Mouse (Mus musculus): ENCODE results near the gene Ercc4. TPM values are rescaled to one million over a fixed set of nuclear protein-coding genes. Genes with fewer than 3 reads are reported as not detected.
"Not testable (repeated sequence)": the region's sequence is repeated elsewhere in the genome, so short reads cannot be mapped to it uniquely, and the experiment has no call there.

Ercc4 gene
- polyA plus RNA-seq (2015; fragmentation: Nextera tagmentation; extraction: Ambion mirVana) = 12.1 and 13.9 TPM in 2 replicates

GRCm38 (mm10) chr16:13109156-13109989 is at the start of gene Ercc4:
Gene Ercc4 (plus strand): TSS chr16:13109684.
- H3K4me2 ChIP-seq = peak within 1 kb of the TSS; percentile 74
- H3K36me3 ChIP-seq (ENCODE audit: poor library complexity, severe bottlenecking) = peaks cover 18% of the 10 kb centered on the region
- no peaks in the 10 kb centered on the region for H3K27me3 ChIP-seq
- H3K9ac ChIP-seq = peak within 1 kb of the TSS; percentile 93
- peak; percentile 97 for ATAC-seq
- H3K9me3 ChIP-seq (replicated peaks) = no peaks in the 10 kb centered on the region
- H3K27ac ChIP-seq = peak within 1 kb of the TSS; percentile 86
- peaks cover 9% of the 10 kb centered on the region for H3K4me1 ChIP-seq
- under 1% methylated on average over 53 of the region's 53 CpGs for WGBS
- H3K4me3 ChIP-seq = peak within 1 kb of the TSS; percentile 66

- no peak overlapping the region for H3K9ac ChIP-seq
- H3K4me1 ChIP-seq = no peaks in the 10 kb centered on the region
- no peak overlapping the region for H3K4me3 ChIP-seq
- H3K36me3 ChIP-seq (ENCODE audit: poor library complexity, severe bottlenecking) = no peaks in the 10 kb centered on the region
- no peaks in the 10 kb centered on the region for H3K9me3 ChIP-seq (replicated peaks)
- no peak for ATAC-seq
- H3K27ac ChIP-seq = no peak overlapping the region
- 36% methylated on average over 10 of the region's 10 CpGs for WGBS
- no peaks in the 10 kb centered on the region for H3K27me3 ChIP-seq
- no peak overlapping the region for H3K4me2 ChIP-seq
Observed at GRCm38 (mm10) chr16:13061113-13061512, 48.4 kb upstream of the Ercc4 start.

- Histone ChIP-seq H3K27me3 (no peaks in the 10 kb centered on the region), H3K4me1 (no peaks in the 10 kb centered on the region), H3K4me3 (no peak overlapping the region), H3K9me3 (replicated peaks) (no peaks in the 10 kb centered on the region), H3K9ac (no peak overlapping the region), H3K27ac (no peak overlapping the region), H3K4me2 (no peak overlapping the region), H3K36me3 (ENCODE audit: poor library complexity, severe bottlenecking) (no peaks in the 10 kb centered on the region)
- ATAC-seq = no peak
- 77% methylated on average over 4 of the region's 4 CpGs for WGBS
Observed at GRCm38 (mm10) chr16:13074176-13074575, 35.3 kb upstream of the Ercc4 start.

- 78% methylated on average over 6 of the region's 6 CpGs for WGBS
- no peaks in the 10 kb centered on the region for H3K9me3 ChIP-seq (replicated peaks)
- H3K4me1 ChIP-seq = no peaks in the 10 kb centered on the region
Observed at GRCm38 (mm10) chr16:13080161-13080560, 29.3 kb upstream of the Ercc4 start.

GRCm38 (mm10) chr16:13083155-13083798 is 26.2 kb upstream of the Ercc4 start:
- H3K27me3 ChIP-seq = no peaks in the 10 kb centered on the region
- H3K9ac ChIP-seq = no peak overlapping the region
- H3K4me2 ChIP-seq = no peak overlapping the region
- 57% methylated on average over 6 of the region's 6 CpGs for WGBS
- no peak overlapping the region for H3K4me3 ChIP-seq
- no peaks in the 10 kb centered on the region for H3K9me3 ChIP-seq (replicated peaks)
- no peak for ATAC-seq
- H3K27ac ChIP-seq = no peak overlapping the region
- no peaks in the 10 kb centered on the region for H3K4me1 ChIP-seq
- no peaks in the 10 kb centered on the region for H3K36me3 ChIP-seq (ENCODE audit: poor library complexity, severe bottlenecking)

More at GRCm38 (mm10) chr16:13080161-13080560, 29.3 kb upstream of the Ercc4 start:
- no peak for ATAC-seq
- Histone ChIP-seq H3K27ac (no peak overlapping the region), H3K27me3 (no peaks in the 10 kb centered on the region), H3K36me3 (ENCODE audit: poor library complexity, severe bottlenecking) (no peaks in the 10 kb centered on the region), H3K9ac (no peak overlapping the region), H3K4me3 (no peak overlapping the region), H3K4me2 (no peak overlapping the region)

- no peak overlapping the region for H3K9ac ChIP-seq
- no peaks in the 10 kb centered on the region for H3K27me3 ChIP-seq
- H3K4me1 ChIP-seq = peaks cover 9% of the 10 kb centered on the region
- H3K27ac ChIP-seq = no peak overlapping the region
- ATAC-seq = no peak
- no peak overlapping the region for H3K4me2 ChIP-seq
- H3K36me3 ChIP-seq (ENCODE audit: poor library complexity, severe bottlenecking) = peaks cover 10% of the 10 kb centered on the region
- 93% methylated on average over 12 of the region's 12 CpGs for WGBS
- no peaks in the 10 kb centered on the region for H3K9me3 ChIP-seq (replicated peaks)
- no peak overlapping the region for H3K4me3 ChIP-seq
Observed at GRCm38 (mm10) chr16:13108356-13108755, 1.1 kb upstream of the Ercc4 start.

GRCm38 (mm10) chr16:13109990-13110595 is 609 bp downstream of the Ercc4 start:
- ATAC-seq = no peak; the same call in 1 of the 2 replicates
- Histone ChIP-seq H3K9me3 (replicated peaks) (no peaks in the 10 kb centered on the region), H3K9ac (peak overlapping the region; percentile 93), H3K4me2 (peak overlapping the region; percentile 74), H3K27ac (peak overlapping the region; percentile 86), H3K27me3 (no peaks in the 10 kb centered on the region), H3K36me3 (ENCODE audit: poor library complexity, severe bottlenecking) (peaks cover 25% of the 10 kb centered on the region), H3K4me3 (peak overlapping the region; percentile 66), H3K4me1 (peaks cover 9% of the 10 kb centered on the region)
- under 1% methylated on average over 32 of the region's 32 CpGs for WGBS

GRCm38 (mm10) chr16:13114821-13115220 is 5.3 kb downstream of the Ercc4 start:
- no peaks in the 10 kb centered on the region for H3K9me3 ChIP-seq (replicated peaks)
- H3K27me3 ChIP-seq = no peaks in the 10 kb centered on the region
- H3K36me3 ChIP-seq (ENCODE audit: poor library complexity, severe bottlenecking) = peaks cover 31% of the 10 kb centered on the region
- peaks cover 9% of the 10 kb centered on the region for H3K4me1 ChIP-seq
- H3K27ac ChIP-seq = no peak overlapping the region
- H3K4me3 ChIP-seq = no peak overlapping the region
- H3K4me2 ChIP-seq = no peak overlapping the region
- WGBS = 90% methylated on average over 2 of the region's 2 CpGs
- no peak for ATAC-seq
- H3K9ac ChIP-seq = no peak overlapping the region

GRCm38 (mm10) chr16:13115466-13115865 is 6.0 kb downstream of the Ercc4 start:
- not testable (repeated sequence) for H3K9ac ChIP-seq; ATAC-seq; H3K4me2 ChIP-seq; H3K27me3 ChIP-seq; H3K9me3 ChIP-seq (replicated peaks); H3K4me3 ChIP-seq; H3K4me1 ChIP-seq; H3K27ac ChIP-seq
- WGBS = 96% methylated on average over 3 of the region's 3 CpGs
- peaks cover 31% of the 10 kb centered on the region for H3K36me3 ChIP-seq (ENCODE audit: poor library complexity, severe bottlenecking)

GRCm38 (mm10) chr16:13117299-13117966 is 7.9 kb downstream of the Ercc4 start:
- peaks cover 45% of the 10 kb centered on the region for H3K36me3 ChIP-seq (ENCODE audit: poor library complexity, severe bottlenecking)
- no peak overlapping the region for H3K9ac ChIP-seq
- H3K27me3 ChIP-seq = no peaks in the 10 kb centered on the region
- 66% methylated on average over 9 of the region's 9 CpGs for WGBS
- H3K4me1 ChIP-seq = no peaks in the 10 kb centered on the region
- no peak overlapping the region for H3K4me2 ChIP-seq
- no peak overlapping the region for H3K4me3 ChIP-seq
- no peaks in the 10 kb centered on the region for H3K9me3 ChIP-seq (replicated peaks)
- no peak overlapping the region for H3K27ac ChIP-seq
- ATAC-seq = peak; percentile 89

GRCm38 (mm10) chr16:13117967-13118430 is 8.5 kb downstream of the Ercc4 start:
- no peak overlapping the region for H3K4me3 ChIP-seq
- no peak overlapping the region for H3K4me2 ChIP-seq
- H3K27ac ChIP-seq = no peak overlapping the region
- no peaks in the 10 kb centered on the region for H3K4me1 ChIP-seq
- no peaks in the 10 kb centered on the region for H3K9me3 ChIP-seq (replicated peaks)
- no peak for ATAC-seq
- H3K36me3 ChIP-seq (ENCODE audit: poor library complexity, severe bottlenecking) = peaks cover 44% of the 10 kb centered on the region
- WGBS = 93% methylated on average over 7 of the region's 7 CpGs
- no peaks in the 10 kb centered on the region for H3K27me3 ChIP-seq
- H3K9ac ChIP-seq = no peak overlapping the region

Data from forebrain, embryonic 13.5 days (tissue).